Mouse (Mus musculus) liver, postnatal 0 days (tissue): ENCODE data around the gene Zfp664. TPM values are rescaled to one million over a fixed set of nuclear protein-coding genes. Genes with fewer than 3 reads are reported as not detected.

Experiments used
- ATAC-seq: fragments of 200-750 bp; cut with Nextera tagmentation; 2 replicates; pipeline ENCODE4 v1.8.0; 2017; ENCODE audit warnings: mild to moderate bottlenecking, moderate library complexity
- DNase-seq: peaks from one replicate; pipeline ENCODE4 v3.0.0-alpha.2; 2016
- H3K27ac ChIP-seq: fragments of 300-500 bp; sonication (generic); 2 replicates; pipeline ENCODE4 v1.5.1; 2014; ENCODE audit warnings: antibody characterized with exemption, moderate library complexity, mild to moderate bottlenecking, low read depth
- H3K27me3 ChIP-seq: fragments of 300-500 bp; sonication (generic); 2 replicates; pipeline ENCODE4 v1.6.1; 2014; ENCODE audit warnings: low read length, control low read depth, mixed read lengths; ENCODE audit not compliant: insufficient read depth
- H3K36me3 ChIP-seq: fragments of 300-500 bp; sonication (generic); replicated peaks from 2 replicates; pipeline ENCODE4 v1.6.1; 2014; ENCODE audit warnings: mild to moderate bottlenecking, control low read depth, low read length, moderate library complexity, mixed read lengths; ENCODE audit not compliant: insufficient read depth
- H3K4me1 ChIP-seq: fragments of 300-500 bp; sonication (generic); 2 replicates; pipeline ENCODE4 v1.6.1; 2014; ENCODE audit warnings: antibody characterized with exemption, mild to moderate bottlenecking, control low read depth; ENCODE audit not compliant: insufficient read depth
- H3K4me2 ChIP-seq: fragments of 300-500 bp; sonication (generic); 2 replicates; pipeline ENCODE4 v1.6.1; 2014; ENCODE audit warnings: low read depth, mild to moderate bottlenecking, low read length, moderate library complexity, mixed read lengths
- H3K4me3 ChIP-seq: fragments of 300-500 bp; sonication (generic); 2 replicates; pipeline ENCODE4 v1.5.1; 2014; ENCODE audit warnings: low read depth, low read length
- H3K9ac ChIP-seq: fragments of 300-500 bp; sonication (generic); replicated peaks from 2 replicates; pipeline ENCODE4 v1.6.1; 2014; ENCODE audit warnings: mild to moderate bottlenecking, moderate library complexity
- H3K9me3 ChIP-seq: fragments of 300-500 bp; sonication (generic); 2 replicates; pipeline ENCODE4 v1.6.1; 2016; ENCODE audit warnings: mild to moderate bottlenecking, control low read depth, low read length, mixed read lengths
- CTCF ChIP-seq: sonication (generic); IDR thresholded peaks from 2 replicates; pipeline ENCODE4 v1.5.1; 2016; ENCODE audit warnings: antibody characterized with exemption, low read depth
- EP300 ChIP-seq: IDR thresholded peaks from 2 replicates; pipeline ENCODE4 v1.6.1; 2016; ENCODE audit warnings: antibody characterized with exemption, low read depth, mild to moderate bottlenecking
- WGBS: fragments of 180-500 bp; shearing (Covaris S2); extraction: QIAGEN DNeasy Blood & Tissue Kit; methylation state at CpG from one replicate; pipeline ENCODE4 v1.1.7; 2014; ENCODE audit not compliant: insufficient replicate concordance; 5-methylcytosine and 5-hydroxymethylcytosine counted together
- polyA plus RNA-seq: library from polyadenylated mRNA; unstranded; fragments of >200 nt; fragmentation: Nextera tagmentation; extraction: Ambion mirVana; gene quantifications from 2 replicates; pipeline ENCODE4 v1.2.1, GENCODE M21; 2015

The Zfp664 gene
- polyA plus RNA-seq, 1 experiment from 2014 or later: 12.1 TPM

- peaks cover 33% of the 10 kb centered on the region for H3K27me3 ChIP-seq
- no peaks in the 10 kb centered on the region for H3K9me3 ChIP-seq
- H3K27ac ChIP-seq: peak overlapping the region; percentile 60; the same call in 1 of the 2 replicates
- peak overlapping the region; percentile 94 for H3K4me3 ChIP-seq
- H3K9ac ChIP-seq: peak overlapping the region; percentile 69
- 2% methylated on average over 62 of the region's 88 CpGs for WGBS
- H3K4me1 ChIP-seq: peaks cover 19% of the 10 kb centered on the region
- H3K4me2 ChIP-seq: peak overlapping the region; percentile 96
- H3K36me3 ChIP-seq: no peaks in the 10 kb centered on the region
- TF ChIP-seq EP300: no peak
- no peak; the same call in 1 of the 2 replicates for TF ChIP-seq CTCF
- peak; percentile 46 for DNase-seq
- ATAC-seq: peak; percentile 49
These were observed 615 bp downstream of the Zfp664 start for GRCm38 (mm10) chr5:124862871-124863741.

GRCm38 (mm10) chr5:124868981-124869380, 6.5 kb downstream of the Zfp664 start:
- TF ChIP-seq EP300: no peak
- TF ChIP-seq CTCF: peak; percentile 69

GRCm38 (mm10) chr5:124872033-124872432, 9.5 kb downstream of the Zfp664 start:
- H3K9me3 ChIP-seq: no peaks in the 10 kb centered on the region
- peaks cover 3% of the 10 kb centered on the region for H3K4me1 ChIP-seq
- TF ChIP-seq CTCF (no peak), EP300 (no peak)
- no peaks in the 10 kb centered on the region for H3K36me3 ChIP-seq
- no peaks in the 10 kb centered on the region for H3K27me3 ChIP-seq
- ATAC-seq: no peak
- WGBS: 64% methylated on average over 2 of the region's 2 CpGs
- DNase-seq: no peak
- no peak overlapping the region for H3K4me3 ChIP-seq
- no peak overlapping the region for H3K4me2 ChIP-seq
- no peak overlapping the region for H3K9ac ChIP-seq
- no peak overlapping the region for H3K27ac ChIP-seq

More at GRCm38 (mm10) chr5:124868981-124869380, 6.5 kb downstream of the Zfp664 start:
- no peaks in the 10 kb centered on the region for H3K27me3 ChIP-seq
- WGBS: 49% methylated on average over 4 of the region's 4 CpGs
- no peak overlapping the region for H3K4me2 ChIP-seq
- no peak overlapping the region for H3K4me3 ChIP-seq
- peaks cover 4% of the 10 kb centered on the region for H3K4me1 ChIP-seq
- no peak for ATAC-seq
- H3K27ac ChIP-seq: no peak overlapping the region
- peak; percentile 59 for DNase-seq
- no peaks in the 10 kb centered on the region for H3K36me3 ChIP-seq
- H3K9ac ChIP-seq: no peak overlapping the region
- no peaks in the 10 kb centered on the region for H3K9me3 ChIP-seq

GRCm38 (mm10) chr5:124873096-124873495, 10.6 kb downstream of the Zfp664 start:
- TF ChIP-seq EP300 (no peak), CTCF (no peak)
- H3K9ac ChIP-seq: no peak overlapping the region
- no peaks in the 10 kb centered on the region for H3K9me3 ChIP-seq
- no peak for ATAC-seq
- H3K27ac ChIP-seq: no peak overlapping the region
- H3K4me3 ChIP-seq: no peak overlapping the region
- DNase-seq: no peak
- 53% methylated on average over 3 of the region's 3 CpGs for WGBS
- H3K4me2 ChIP-seq: no peak overlapping the region
- H3K4me1 ChIP-seq: peaks cover 3% of the 10 kb centered on the region
- H3K36me3 ChIP-seq: no peaks in the 10 kb centered on the region
- no peaks in the 10 kb centered on the region for H3K27me3 ChIP-seq

- Histone ChIP-seq H3K9me3 (no peaks in the 10 kb centered on the region), H3K4me1 (peaks cover 3% of the 10 kb centered on the region), H3K4me2 (no peak overlapping the region), H3K27me3 (no peaks in the 10 kb centered on the region), H3K9ac (no peak overlapping the region), H3K4me3 (no peak overlapping the region), H3K27ac (no peak overlapping the region), H3K36me3 (no peaks in the 10 kb centered on the region)
- no peak for ATAC-seq
- 81% methylated on average over 6 of the region's 6 CpGs for WGBS
- DNase-seq: no peak
- no peak for TF ChIP-seq CTCF
- TF ChIP-seq EP300: no peak
These were observed 11.6 kb downstream of the Zfp664 start for GRCm38 (mm10) chr5:124873890-124874601.

- Histone ChIP-seq H3K36me3 (0 out of 2 replicates have a peak, but pooled peaks cover 2% of the 10 kb centered on the region), H3K9me3 (no peaks in the 10 kb centered on the region), H3K27me3 (no peaks in the 10 kb centered on the region), H3K27ac (no peak overlapping the region), H3K4me1 (no peaks in the 10 kb centered on the region), H3K4me3 (no peak overlapping the region), H3K9ac (no peak overlapping the region), H3K4me2 (no peak overlapping the region)
- 85% methylated on average over 4 of the region's 4 CpGs for WGBS
- no peak for ATAC-seq
- no peak for DNase-seq
- TF ChIP-seq CTCF (no peak), EP300 (no peak)
These were observed 16.8 kb downstream of the Zfp664 start for GRCm38 (mm10) chr5:124879251-124879650.
